Mouse (Mus musculus) central nervous system, embryonic 14 days (tissue): ENCODE measurements around the gene Hectd1. TPM values are rescaled to one million over a fixed set of nuclear protein-coding genes. Genes with fewer than 3 reads are reported as not detected.

Source experiments
- polyA plus RNA-seq: library from polyadenylated mRNA; depleted of rRNA; stranded (reverse); fragments of >200 nt; gene quantifications from 2 replicates; pipeline ENCODE4 v1.2.3, GENCODE M21; 2012; rRNA removed

Hectd1 gene
- 35.5 and 37.2 TPM in 2 replicates for polyA plus RNA-seq

DNA sequence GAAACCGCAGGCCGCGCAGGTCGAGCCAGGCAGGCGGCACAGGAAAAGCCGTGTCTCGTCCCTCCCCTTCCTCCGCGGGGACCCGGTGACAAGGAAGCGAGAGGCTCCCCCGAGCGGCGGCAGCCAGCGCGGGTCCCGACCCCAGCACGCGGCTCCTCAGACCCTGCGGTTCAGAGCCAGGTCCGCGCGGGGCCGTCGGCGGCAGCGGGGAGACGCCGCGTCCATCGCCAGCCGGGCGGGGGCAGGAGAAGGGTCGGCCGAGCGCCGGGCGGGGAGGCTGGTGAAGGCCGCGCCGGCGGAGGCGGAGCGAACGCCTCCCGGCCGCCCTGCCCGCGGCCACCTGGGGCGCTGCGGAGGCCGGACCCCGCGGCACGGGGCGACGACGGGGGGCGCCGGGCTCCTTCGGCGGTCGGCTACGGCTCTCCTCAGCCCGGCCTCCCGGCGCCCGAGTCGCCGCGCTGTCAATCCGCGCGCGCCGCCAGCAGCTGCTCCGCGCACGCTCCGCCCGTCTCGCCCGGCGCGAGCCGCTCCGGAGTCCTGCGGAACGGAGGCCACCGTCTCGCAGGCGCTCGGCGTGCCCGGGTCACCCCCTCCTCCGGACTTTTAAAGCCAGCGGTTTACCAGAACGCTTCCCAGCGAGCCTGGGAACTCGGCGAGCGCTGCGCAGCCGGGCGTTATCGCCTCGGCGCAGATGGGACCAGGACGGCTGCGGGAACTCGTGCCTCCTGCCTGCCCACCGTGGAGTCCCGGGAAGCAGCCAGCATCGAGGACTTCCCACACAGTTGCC lies at the start of gene Hectd1:
TSS of gene Hectd1 (minus strand) at position 247 of the 787 bp plus-strand sequence.

Other genes with a start within 250 kb of the Hectd1 start
- 7.3 and 11.4 TPM in 2 replicates for gene Coch, start 236.2 kb downstream of the Hectd1 start, polyA plus RNA-seq
- gene Ap4s1, start 138.5 kb downstream of the Hectd1 start, polyA plus RNA-seq, result 27.5 and 29.0 TPM in 2 replicates
- gene Strn3, start 137.6 kb downstream of the Hectd1 start, polyA plus RNA-seq, result 63.9 and 69.3 TPM in 2 replicates
- 15.1 and 15.8 TPM in 2 replicates for gene Heatr5a, start 141.8 kb upstream of the Hectd1 start, polyA plus RNA-seq
- gene Dtd2, start 177.0 kb upstream of the Hectd1 start, polyA plus RNA-seq, result 9.7 and 10.8 TPM in 2 replicates
- not detected in 2 replicates for gene Gpr33, start 198.5 kb upstream of the Hectd1 start, polyA plus RNA-seq